Mouse (Mus musculus) retina, adult 2 months (tissue): ENCODE results near the gene Napa.
A peak's percentile ranks its signal among the peaks of the same experiment; 100 is the strongest.

Experiments
- DNase-seq: peaks from one replicate; pipeline ENCODE4 v3.0.0-alpha.2; 2012; ENCODE audit warnings: low read depth, low spot score

The Napa gene

DNA sequence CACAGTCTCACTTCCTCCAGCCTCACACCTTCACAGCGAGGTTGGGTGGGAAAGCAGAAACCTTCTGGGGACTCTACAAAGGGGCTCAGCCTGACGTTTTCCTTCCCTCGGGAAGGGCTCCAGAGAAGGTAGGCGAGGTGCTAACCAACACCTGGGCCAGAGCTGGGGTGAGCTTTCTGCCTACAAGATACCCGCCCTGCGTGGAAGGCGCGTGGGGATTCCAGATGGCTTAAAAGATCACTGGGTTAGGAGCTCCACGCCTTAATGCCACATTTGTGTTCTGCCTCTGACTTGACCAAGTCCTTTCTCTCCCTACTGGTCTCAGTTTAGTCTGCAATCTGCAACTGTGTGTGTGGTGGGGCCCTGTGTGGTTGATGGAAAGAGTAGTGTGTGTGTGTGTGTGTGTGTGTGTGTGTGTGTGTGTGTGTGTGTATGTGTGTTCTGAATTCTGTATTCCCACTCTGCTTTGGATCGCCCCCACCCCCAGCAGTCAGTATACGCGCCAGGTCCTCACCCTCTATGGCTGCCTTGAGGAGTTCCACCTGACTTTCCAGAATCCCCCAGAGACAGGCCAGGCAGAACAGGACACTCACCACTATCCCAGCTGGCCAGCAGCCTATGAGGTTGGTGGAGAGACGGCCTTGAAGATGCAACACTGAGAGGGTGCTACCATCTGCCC lies 32.8 kb downstream of the Napa start:
- no peak for DNase-seq

DNA sequence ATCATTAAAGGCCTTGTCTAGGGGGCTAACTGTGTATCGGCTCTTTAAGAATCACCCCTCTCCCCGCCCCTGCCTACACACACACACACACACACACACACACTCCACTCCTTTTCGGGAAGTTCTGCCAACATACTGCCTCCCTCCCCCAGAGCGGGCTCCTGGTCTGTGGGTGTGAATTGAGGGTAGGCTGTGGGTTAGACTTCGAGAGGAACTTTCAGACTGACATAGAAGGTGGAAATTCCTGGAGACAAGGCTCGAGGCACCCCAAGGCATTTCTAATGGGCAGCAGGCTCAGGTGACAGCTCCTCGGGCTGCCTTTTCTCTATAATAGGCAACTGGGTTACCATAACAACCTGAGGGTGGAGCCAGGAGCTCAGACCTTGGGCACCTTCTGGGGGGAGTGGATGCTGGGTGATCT lies 33.9 kb downstream of the Napa start:
- DNase-seq, result no peak

DNA sequence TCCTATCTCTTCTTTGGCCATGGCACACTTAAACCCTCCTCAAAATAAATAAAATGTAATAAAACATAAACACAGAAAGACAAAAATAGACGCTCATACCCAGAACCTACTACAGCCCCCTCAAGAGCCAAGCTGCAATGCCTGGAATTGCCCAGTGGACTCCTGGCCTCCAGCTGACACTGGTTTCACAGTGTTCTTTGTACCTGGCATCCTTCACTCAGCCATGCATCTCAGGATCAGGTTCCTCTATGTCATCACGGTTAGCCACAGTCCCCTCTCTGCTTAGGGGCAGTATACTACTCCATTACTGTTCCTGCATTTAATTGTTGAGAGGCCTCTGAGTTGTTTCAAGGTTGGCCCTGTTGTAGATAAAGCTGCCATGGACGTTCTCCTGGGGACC lies 34.7 kb downstream of the Napa start:
- DNase-seq, result no peak

DNA sequence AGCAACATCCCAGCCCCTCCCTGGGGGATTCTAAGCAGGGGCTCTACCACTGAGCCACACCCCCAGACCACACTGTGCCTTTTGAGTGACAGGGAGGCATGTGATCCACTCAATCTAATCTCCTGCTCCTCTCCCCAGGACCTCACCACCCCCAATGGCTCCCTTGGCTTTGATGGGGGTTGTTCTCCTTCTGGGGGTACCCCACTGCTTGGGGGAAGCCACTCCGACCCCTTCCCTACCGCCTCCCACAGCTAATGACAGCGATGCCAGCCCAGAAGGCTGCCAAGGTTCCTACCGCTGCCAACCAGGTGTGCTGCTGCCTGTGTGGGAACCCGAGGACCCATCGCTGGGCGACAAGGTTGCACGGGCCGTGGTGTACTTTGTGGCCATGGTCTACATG lies 35.4 kb downstream of the Napa start:
- no peak for DNase-seq

DNA sequence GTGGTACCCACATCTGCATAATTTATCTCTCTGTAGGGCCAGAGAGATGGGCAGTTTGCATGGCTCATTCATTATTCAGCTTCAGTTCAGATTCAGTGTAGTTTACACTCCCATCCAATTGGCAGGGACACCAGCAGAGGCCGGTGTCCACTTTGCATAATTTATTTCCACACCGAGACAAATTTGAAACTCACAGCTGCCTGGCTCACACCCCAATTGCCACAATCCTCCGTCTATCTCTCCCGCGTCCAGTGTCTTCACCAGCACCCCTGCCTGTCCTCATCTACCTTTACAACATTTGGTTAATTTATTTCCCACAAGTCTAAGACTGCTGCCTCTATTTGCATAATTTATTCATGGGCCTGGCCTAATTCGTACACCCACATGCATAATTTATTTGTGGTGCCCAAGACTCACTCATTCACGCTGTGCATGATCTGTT lies 36.7 kb downstream of the Napa start:
- no peak for DNase-seq

DNA sequence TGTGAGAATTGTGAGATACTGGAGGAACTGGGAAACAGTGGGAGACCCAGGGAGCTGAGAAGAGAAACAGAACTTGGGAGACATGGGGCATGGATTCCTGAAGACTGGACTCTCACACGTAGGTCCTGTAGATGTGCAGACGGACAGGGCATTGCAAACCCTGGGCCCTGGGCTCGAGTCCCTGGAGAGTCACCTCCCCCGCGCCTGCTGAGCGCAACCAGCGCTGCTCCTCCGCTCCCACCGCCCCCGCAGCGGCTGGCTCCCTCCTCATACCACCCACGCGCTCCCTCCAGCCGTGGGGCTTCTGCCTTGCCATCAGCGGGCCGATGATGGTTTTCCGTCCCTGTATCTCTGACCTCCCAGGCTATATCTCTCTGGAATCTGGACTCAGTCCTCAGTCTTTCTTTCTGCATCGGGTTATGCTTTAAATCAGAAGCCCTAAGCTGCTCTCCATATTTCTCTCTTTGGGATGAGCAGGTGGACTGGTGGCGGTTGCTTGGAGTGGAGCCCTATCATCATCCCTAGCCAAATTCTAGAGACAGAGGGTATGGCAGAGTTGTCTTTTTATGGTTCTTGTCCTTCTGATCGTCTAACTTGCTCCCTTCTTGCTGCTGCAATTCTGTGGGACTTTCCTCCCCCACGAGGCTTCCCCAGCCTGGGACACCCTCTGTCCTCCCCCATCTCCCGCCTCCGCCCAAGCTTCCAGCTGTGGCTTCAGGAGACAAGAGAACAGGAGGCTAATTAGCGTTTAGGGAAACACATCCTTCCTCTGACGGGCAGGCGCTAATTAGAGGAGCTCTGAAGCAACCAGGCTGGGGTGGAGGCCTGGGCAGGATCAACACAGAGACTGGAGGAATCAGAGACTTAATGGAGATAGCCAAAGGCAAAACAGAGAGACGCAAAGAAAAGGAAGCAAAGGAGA lies 48.5 kb downstream of the Napa start:
- no peak for DNase-seq

DNA sequence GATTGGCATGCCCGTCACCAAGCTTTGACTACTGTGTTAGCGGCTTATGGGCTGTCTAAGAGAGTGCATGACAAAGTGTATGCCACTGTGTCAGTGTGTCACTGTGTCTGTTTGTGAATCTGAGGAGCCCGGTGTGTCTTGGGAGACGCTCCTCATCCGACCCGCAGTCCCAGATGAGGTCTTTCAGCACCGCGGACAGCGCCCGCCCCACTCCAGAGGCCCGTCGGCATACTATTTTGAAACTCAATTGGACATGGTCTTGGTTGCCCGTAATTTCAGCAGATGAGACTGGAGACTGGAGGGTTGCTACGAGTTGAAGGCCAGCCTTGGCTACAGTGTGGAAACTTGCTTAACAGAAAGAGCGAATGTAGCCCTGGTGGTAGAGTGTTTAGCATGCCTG lies 49.4 kb downstream of the Napa start:
- DNase-seq, result no peak

DNA sequence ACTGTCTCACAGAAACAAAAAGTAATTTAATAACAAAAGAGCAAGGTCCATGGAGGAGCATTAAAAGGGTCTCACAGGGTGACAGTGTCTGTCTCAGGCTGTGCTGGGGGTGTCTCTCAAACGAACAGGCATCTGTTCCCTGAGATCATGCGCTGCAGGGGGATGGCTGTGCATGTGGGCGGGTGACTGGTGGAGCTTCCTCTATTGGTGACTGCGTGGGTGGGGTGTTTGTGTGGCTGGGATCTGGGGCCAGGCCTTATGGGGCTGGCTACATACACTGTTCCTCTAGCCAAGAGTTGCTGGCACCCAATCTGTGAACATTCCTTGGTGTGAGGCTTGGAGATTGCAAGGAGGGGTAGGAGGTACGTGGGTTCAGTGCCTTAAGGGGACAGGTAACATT lies 51.0 kb downstream of the Napa start:
- DNase-seq, result no peak

DNA sequence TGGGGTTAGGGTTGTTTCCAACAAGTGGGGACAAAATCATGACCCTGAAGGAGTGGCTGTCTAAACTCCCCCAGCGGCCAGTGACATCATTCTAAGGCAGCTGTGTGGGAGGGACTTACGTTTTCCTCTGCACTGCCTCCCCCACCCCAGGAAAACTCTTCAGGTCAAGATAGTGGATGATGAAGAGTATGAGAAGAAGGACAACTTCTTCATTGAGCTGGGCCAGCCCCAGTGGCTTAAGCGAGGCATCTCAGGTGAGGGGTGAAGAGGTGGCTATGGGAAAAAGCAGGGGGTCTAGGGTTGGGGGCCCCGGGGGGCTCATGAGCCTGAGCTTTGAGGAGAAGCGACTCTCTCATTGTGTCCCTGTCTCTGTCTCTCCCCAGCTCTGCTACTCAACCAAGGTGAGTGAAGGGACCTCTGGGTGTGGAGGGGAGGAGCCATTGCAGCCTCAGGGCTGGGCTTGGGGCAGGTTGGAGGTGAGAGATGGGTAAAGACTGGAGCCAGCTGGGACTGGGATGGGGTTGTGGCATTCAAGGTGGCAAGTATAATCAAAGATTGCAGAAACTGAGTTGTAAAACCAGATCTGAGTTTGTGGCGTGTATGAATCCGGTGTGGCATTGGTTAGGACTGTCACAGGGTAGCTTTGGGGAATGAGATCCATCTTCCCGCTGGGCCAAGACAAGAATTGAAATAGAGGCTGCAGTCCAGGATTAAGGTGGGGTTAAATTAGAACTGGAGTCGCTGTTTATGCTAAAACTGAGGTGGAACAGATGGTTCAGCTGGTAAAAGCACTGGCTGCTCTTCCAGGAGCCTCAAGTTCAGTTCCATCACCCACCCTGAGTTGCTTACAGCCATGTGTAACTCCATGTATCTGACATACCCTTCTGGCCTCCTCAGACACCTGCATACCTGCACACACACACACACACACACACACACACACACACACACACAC lies 52.2 kb downstream of the Napa start:
- DNase-seq, result no peak

DNA sequence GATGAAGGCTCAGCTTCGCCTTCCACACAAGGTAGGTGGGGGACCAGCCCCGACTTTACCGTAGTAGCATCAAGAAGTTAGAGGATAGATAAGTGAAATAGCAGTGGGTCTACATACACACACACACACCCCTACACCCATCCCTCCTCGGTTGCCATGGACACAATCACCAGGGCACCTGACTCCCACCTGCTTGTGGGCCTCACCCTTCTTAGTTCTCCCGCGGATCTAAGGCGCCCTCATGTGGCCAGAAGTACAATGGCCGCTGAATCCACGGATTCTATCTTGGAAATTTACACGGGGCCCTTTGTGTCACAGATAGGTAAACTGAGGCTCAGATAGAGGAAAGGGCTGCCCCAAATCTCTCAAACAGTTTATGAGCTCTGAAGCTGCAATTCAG lies 55.3 kb downstream of the Napa start:
- peak; percentile 45 for DNase-seq

DNA sequence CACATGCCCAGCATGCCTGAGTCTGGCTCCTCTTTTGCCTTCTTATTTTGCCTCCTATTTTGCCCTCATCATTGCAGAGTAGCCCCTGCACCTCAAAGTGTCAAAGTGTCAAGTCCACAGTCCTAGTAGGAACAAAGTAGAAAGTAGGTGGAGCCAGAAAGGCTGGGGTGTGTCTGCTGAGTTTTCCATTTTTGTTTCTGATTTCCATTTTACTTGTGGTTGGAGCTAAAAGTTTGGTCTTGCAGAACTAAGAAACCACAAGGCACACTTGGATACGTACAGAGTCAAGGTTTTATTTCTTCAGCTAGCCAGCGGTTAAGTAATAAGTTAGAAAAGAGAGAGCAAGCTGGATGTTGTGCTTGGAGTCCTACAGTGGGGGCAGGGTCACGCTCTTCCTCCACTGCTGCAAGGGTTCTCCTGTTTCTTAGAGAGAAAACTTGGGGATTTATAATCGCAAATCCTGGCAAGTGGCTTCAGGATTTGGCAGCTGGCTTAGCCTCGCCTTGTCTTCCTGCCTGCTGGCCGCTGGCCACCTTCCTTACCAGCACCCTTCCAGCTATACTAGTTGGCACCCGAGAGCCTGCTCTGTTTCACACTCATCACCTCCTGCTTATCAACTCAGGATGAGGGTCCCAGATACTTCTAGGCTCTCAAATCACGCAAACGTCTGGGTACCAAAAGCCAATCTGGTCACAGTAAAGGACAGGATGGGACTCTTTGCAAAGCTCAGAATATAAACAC lies 57.0 kb downstream of the Napa start:
- no peak for DNase-seq

DNA sequence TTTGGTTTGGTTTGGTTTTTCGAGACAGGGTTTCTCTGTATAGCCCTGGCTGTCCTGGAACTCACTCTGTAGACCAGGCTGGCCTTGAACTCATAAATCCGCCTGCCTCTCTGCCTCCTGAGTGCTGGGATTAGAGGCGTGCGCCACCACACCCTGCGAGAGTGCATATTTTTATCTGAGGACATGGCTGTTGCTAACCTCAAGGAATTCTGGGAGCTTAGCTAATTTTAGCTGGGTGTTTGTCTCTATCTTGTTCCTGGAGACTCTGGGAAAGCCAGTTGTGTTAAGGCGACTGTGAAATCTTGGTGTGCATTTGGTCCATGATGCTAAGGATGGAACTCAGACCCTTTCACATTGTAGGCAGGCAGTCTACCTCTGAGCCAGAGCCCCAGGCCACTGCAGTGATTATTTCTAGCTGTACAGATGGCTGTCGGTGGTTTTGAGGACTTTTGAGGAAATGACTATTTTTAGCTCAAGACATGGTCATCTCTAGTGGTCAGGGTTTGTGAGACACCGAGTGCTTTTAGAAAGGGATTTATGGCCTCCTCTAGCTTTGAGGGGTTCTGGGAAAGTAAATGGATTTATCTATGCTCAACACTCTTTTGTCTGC lies 58.0 kb downstream of the Napa start:
- no peak for DNase-seq

DNA sequence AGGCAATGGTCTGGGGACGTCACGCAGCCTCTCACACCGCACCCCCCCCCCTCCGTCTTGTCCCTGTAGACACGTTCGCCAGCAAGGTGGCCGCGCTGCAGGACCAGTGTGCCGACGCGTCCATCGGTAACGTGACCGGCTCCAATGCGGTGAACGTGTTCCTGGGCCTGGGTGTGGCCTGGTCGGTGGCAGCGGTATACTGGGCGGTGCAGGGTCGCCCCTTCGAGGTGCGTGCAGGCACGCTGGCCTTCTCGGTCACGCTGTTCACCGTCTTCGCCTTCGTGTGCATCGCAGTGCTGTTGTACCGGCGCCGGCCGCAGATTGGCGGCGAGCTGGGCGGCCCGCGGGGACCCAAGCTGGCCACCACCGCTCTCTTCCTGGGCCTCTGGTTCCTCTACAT lies 60.5 kb downstream of the Napa start:
- no peak for DNase-seq

DNA sequence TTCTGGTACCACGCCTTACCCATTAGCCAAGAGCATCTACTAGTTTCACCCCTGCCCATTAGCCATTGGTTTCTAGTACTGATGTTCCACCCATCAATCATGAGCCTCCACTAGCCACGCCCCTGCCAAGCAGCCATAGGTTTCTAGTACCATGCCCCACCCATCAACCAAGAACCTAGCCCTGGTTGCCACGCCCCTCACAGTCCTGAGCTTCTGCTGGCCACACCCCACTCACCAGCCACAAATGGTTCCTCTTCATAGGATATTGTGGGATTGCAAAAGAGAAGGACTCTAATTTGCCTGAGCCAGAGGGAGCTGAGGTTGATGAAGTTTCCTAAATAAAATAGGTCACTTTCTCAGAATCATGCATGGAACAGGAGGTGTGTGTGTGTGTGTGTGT lies 62.4 kb downstream of the Napa start:
- DNase-seq, result no peak

DNA sequence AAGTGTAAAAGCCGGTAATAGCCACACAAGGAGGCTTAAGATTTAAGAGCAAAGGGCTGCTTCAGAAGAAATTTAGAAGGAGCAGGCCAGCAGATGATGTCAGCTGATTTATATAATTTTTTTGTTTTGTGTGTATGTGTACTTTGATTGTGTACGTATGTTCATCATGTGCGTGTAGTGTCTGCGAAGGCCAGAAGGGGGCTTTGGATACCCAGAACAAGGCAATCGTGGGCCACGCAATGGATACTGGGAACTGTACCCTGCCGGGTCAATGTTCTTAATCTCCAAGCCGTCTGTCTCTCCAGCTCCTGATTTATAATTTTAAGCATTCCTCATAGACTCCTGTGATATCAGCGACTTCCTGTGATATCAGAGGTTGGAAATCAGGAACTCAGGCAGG lies 63.0 kb downstream of the Napa start:
- DNase-seq, result no peak

DNA sequence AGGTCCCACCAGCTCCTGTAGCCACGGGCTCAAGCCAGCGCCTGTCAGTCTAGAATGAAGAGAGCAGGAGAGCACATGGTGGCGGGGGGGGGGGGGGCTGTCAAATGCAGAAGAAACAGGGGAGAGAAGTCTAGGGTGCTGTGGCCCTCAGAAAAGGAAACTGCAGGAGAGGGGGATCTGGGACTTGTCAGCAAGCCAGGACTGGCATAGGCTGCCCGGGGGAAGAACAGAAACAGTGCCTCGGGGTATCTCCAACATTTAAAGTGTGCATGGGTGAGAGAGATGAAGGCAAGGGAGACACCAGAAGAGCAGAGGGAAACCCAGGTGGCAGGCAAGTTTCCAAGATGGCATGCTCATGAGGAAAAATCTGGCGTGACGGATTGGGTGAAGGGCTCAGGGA lies 63.8 kb downstream of the Napa start:
- no peak for DNase-seq
